Mouse (Mus musculus) layer of hippocampus, adult 9-10 months (tissue): ENCODE data around the gene Cd3e.

Experiments used
- DNase-seq: peaks from one replicate; pipeline ENCODE4 v3.0.0; 2022; ENCODE audit warnings: low spot score

Cd3e gene

GRCm38 (mm10) chr9:45015841-45016240, 6.4 kb upstream of the Cd3e start:
- DNase-seq = no peak

GRCm38 (mm10) chr9:45014879-45015278, 5.5 kb upstream of the Cd3e start:
- no peak for DNase-seq

DNA sequence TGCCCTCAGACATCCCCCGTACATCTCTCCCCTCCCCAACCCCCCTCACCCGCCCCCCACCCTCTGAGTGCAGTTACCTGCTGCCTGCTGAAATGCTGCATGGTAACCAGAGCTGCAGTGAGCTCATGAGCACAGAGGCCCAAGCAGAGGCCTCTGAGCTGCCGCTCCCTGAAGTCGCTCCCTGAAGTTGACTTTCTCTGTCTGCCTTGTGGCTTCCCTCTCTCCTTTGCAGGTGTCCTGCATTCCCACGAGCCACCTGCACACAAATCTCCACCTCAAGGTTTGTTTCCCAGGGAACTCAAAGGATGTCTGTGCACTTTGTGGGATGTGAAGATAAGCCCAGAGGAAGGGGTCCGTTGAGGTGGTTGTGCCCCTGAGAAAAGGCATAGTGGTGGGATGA, 1.9 kb upstream of the Cd3e start:
- no peak for DNase-seq

DNA sequence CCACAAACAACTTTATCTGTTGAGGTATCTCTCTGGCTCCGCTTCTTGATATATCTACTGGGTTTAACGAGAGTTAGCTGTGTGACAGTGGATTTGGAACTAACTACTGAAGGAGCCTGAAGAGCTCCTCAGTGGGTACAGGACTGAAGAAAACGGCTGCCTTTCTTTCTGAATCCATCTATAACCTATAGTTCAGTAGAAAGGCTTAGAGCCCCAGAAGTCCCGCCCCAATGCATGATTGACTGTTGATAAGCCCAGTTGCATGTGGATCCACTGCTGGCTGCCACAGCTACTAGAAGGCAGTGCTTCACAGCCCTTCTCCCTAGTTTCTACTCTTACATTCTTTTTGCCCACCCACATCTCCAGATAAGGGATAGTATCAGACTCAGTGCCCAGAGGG, 1.0 kb upstream of the Cd3e start:
- DNase-seq = no peak

GRCm38 (mm10) chr9:45008342-45008741, 1.1 kb downstream of the Cd3e start:
- DNase-seq = no peak

- no peak for DNase-seq
Observed at GRCm38 (mm10) chr9:45007404-45007803, 2.0 kb downstream of the Cd3e start.

DNA sequence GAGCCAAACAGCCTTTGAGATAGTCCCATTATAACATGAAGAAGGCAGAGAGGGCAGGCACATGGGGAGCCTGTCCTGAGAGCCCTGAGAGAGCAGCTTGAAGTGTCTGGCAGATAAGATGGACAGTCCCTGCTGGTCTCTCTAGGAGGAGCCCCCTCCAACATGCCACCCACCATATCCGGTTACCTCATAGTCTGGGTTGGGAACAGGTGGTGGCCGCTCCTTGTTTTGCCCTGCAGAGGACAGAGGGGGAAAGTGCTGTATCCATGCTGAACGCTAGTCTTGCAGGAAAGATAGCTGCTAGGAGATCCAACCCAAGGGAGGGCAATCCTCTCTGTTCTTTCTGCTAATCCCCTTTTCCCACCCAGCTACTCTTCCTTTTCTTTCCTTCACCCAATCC, 9.2 kb downstream of the Cd3e start:
- no peak for DNase-seq

DNA sequence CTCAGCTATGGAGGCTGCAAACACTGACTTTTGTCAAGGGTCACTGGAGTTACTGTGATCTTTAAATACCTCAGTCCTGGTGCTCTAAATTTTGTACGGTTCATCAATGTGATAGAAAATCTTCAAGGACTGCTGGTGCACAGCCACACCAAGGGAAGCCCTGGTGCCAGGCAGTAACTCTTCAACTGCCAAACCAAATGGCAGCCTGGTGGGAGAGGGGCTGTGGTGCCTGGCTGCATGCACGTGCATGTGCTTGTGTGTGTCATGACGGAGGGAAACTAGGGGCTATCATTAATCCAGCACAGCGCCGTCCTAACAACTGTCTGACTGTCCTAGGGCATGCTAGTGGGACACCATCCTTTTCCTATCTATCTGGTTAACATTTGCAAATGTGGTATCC, 9.7 kb downstream of the Cd3e start:
- no peak for DNase-seq

DNA sequence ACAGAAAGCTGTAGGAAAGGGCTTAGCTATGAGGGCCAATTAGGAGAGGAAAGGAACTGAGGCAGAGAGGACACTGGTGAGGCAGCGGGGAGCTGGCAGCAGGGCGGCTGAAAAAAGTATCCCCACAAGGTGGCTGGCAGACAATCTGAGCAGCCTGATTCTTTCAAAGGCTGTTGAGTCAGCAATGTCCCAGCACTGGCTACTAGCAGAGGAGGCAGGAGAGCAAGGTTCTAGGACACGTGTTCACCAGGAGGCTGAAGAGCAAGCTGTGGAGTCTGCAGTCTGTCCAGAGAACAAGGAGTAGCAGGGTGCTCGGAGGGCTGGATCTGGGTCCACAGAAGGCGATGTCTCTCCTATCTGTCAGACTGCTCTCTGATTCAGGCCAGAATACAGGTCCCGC, 10.3 kb downstream of the Cd3e start:
- no peak for DNase-seq

GRCm38 (mm10) chr9:44998138-44998537, 11.3 kb downstream of the Cd3e start:
- no peak for DNase-seq

GRCm38 (mm10) chr9:44996590-44996989, 12.8 kb downstream of the Cd3e start:
- DNase-seq = no peak

DNA sequence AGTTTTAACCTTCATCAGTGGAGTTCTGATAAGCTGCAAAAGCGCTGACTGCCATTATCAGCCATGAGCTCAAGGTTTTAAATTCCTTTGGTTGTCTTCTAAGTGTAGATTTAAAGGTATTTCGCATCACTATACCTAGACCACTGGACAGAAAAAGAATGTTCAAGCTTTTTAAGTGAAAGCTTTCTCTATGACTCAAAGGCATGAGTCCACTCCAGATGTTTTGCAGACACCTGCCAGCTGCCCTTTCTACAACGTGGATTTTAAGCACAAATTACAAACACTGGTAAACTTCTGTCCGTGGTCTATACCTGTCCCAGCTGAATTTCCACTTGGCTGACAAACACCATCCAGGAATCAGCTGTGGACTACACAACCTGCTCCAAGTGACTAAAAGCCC, 14.5 kb downstream of the Cd3e start:
- no peak for DNase-seq

DNA sequence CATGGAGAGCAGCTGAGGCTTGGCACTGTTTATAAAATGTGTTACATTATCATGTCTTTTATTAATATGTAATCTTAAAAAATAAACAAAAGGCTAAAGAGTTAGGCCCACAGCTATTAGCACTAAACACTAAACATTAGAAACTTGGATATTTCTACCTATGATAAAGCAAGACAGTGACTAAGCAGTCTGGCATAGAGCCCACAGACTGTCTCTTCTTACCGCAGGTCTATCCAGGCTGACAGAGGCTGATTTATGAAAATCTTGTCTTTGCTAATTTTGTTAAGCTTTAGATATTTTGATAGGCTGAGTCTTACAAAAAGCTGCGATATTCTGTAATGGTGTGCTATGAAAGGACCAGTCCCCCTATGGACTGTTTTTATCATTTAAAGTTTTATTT, 16.2 kb downstream of the Cd3e start:
- no peak for DNase-seq

GRCm38 (mm10) chr9:44992271-44992670, 17.2 kb downstream of the Cd3e start:
- no peak for DNase-seq

DNA sequence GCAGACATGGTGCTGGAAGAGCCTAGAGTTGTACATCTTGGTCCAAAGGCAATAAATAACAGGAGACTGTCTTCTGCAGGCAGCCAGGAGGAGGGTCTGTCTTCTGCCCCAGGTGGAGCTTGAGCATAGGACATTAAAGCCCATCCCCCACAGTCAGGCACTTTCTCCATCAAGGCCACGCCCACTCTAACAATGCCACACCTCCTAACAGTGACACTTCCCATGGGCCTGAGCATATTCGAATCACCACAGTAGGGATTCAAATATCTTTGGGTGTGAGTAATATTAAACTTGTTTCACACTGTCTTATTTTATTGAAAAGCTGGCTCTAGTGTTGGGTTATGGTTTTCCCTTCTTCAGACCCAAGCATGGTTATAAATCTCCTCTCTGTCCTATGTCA, 17.6 kb downstream of the Cd3e start:
- DNase-seq = no peak

DNA sequence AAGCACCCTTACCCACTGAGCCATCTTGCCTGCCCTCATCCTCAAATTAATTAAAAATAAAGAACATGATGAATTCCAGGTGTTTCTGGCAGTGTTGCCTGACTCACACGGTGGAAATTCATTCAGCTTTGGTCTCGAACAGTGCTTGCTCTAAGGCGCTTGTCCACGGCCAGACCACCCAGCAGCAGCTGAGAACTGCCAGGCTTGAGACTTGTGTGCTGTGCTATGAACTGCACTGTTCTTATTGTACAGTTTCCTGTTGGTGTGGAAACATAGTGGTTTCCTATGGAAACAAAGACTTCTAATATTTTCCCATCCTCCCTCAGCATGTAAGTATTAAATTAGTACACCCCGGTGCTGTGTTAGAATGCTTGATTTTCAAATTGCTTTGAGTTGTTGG, 22.5 kb downstream of the Cd3e start:
- no peak for DNase-seq

- DNase-seq = no peak
Observed at GRCm38 (mm10) chr9:44986242-44986781, 23.1 kb downstream of the Cd3e start.

DNA sequence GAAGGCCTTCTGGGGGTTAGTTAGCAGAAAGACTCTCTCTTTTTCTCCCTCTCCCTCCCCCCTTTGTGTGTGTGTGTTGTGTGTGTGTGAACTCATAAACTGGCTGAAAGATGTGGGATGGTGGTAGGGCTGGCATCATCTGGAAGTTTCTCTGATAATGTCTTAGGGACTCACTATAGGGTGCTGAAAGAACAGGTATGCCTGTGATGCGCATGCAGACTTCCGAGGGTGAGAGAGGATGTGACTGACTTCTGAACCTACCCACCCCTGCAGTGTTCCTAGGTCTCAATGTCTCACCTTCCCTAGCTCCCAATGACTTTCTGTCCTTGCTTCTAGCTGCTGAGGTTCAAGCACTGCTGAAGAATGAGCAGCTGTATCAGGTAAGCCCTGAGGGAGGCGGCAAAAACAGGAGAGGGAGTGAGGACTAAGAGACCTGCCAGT, 23.7 kb downstream of the Cd3e start:
- no peak for DNase-seq

DNA sequence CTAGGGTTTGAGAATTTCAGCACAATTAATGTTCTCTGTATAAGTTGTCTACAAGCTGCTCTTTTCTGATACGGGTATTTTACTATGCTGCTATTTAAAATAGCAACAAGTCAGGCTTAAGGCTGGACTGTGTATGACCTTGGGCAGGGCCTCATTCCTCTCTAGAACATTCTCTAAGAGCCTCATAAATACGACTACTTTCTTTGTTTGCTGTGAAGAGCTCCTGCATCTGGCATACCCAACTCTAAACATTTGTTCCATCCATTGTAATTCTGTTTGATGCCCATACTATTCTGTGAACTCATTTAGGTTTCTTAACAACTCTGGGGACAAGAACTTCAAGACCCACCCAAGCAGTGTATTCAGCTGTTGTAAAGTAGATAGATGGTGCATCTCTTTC, 26.4 kb downstream of the Cd3e start:
- no peak for DNase-seq

- DNase-seq = no peak
Observed at GRCm38 (mm10) chr9:44982531-44982930, 26.9 kb downstream of the Cd3e start.

GRCm38 (mm10) chr9:44982081-44982480, 27.3 kb downstream of the Cd3e start:
- DNase-seq = no peak

DNA sequence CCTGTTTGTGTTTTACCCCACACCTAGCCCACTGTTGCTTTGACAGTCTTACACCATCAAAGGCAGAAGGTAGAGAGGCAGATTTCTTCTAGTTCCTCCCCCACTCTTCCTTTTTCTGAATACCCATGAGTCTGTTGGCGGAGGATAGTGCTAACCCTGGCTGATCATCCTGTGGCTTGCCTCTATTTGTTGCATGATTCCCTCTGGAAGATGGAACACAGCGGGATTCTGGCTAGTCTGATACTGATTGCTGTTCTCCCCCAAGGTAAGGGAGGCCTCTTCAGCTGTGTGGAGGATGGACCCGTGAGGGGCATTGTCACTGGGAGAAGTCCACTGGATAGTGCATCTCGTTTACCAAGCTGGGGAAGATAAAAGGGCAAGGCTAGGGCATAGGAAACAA, 27.8 kb downstream of the Cd3e start, which contains the start of gene Cd3d:
Gene Cd3d (plus strand): TSS at position 111 of the 400 bp plus-strand sequence.
- no peak for DNase-seq

DNA sequence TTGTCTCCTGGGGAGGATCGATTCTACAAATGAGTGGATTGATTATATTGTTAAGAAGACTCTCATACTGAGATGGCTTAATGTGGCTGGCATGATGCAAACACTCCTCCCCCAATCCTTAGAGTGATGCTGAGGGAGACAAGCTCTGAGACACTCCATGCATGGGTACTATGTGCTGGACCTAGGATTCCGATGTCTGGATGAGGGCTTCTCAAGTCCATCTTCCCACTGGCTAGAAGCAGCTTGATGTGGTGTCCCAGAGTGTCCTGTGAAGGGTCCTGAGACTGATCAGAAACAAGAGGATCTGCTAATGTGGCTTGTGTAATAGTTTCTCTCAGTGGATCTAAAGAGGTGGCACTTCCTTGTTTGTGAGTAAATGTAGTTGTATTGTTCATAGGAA, 28.3 kb downstream of the Cd3e start:
- no peak for DNase-seq

- no peak for DNase-seq
Observed at GRCm38 (mm10) chr9:44980242-44980641, 29.2 kb downstream of the Cd3e start, which contains the start of gene Cd3g. Cd3g (minus strand) TSS chr9:44980431.

- no peak for DNase-seq
Observed at GRCm38 (mm10) chr9:44979806-44980205, 29.6 kb downstream of the Cd3e start.
